Mouse (Mus musculus): ENCODE measurements at regions not wholly inside any gene's neighbourhood (a gene's known extent, or its start where the extent isn't known, plus 50 kb on each side); places are given as distances from the start of the nearest gene placed in this dataset.

GRCm38 (mm10) chr13:72848097-72848496 lies 219.5 kb downstream of the Irx2 start:
- H3K4me1 ChIP-seq (ENCODE audit: control insufficient read depth in 1 of 2, insufficient read depth in 2 of 2): no peaks in the 10 kb centered on the region
- no peaks in the 10 kb centered on the region for H3K79me2 ChIP-seq (replicated peaks; ENCODE audit: control insufficient read depth, extremely low read depth, insufficient read depth, poor library complexity, severe bottlenecking)
- TF ChIP-seq SMC3 (IDR thresholded peaks at IDR 0.05; ENCODE audit: low read depth, low read length) (no peak), POLR2AphosphoS2 (IDR thresholded peaks at IDR 0.05; ENCODE audit: low read depth, low read length) (no peak), EP300 (IDR thresholded peaks at IDR 0.05; ENCODE audit: low read length) (no peak), KAT2A (IDR thresholded peaks at IDR 0.05; ENCODE audit: insufficient replicate concordance, low read length) (no peak), USF2 (conservative IDR thresholded peaks at IDR 0.05; ENCODE audit: low read depth, low read length) (no peak), MYC (IDR thresholded peaks at IDR 0.05; ENCODE audit: low read depth, low read length) (no peak), E2F4 (IDR thresholded peaks at IDR 0.05; ENCODE audit: insufficient replicate concordance, low read depth, low read length) (no peak), RCOR1 (conservative IDR thresholded peaks at IDR 0.05; ENCODE audit: low read depth, low read length) (no peak), MEF2A (IDR thresholded peaks at IDR 0.05; ENCODE audit: borderline replicate concordance, low read depth, low read length) (no peak), ZC3H11A (IDR thresholded peaks at IDR 0.05; ENCODE audit: low read depth, low read length) (no peak), BHLHE40 (IDR thresholded peaks at IDR 0.05; ENCODE audit: low read depth, low read length) (no peak)
- in situ Hi-C loops (cut with MboI; ENCODE audit: low pct_ligation_motif_present, low pct_unique_long_range_greater_than_20kb, low sequenced_read_pairs) (no loop called here), dilution Hi-C loops (cut with MboI; ENCODE audit: extremely low pct_ligation_motif_present, extremely low pct_unique_long_range_greater_than_20kb, low sequenced_read_pairs) (no loop called here)
- H3K36me3 ChIP-seq (replicated peaks in 1 of 2; ENCODE audit: control insufficient read depth in 1 of 2, insufficient read depth in 1 of 2, low read length in 1 of 2): no peaks in the 10 kb centered on the region
- H3K27ac ChIP-seq (ENCODE audit: insufficient read depth, low read depth): no peak overlapping the region
- no peaks in the 10 kb centered on the region for H3K27me3 ChIP-seq (replicated peaks)
- no peak overlapping the region for H3K4me3 ChIP-seq (replicated peaks in 1 of 3; ENCODE audit: low read depth in 2 of 3, low read length in 2 of 3, poor library complexity in 1 of 3)
- H3K4me2 ChIP-seq (ENCODE audit: insufficient read depth, low read depth, poor library complexity, severe bottlenecking): no peak overlapping the region
- H3K9ac ChIP-seq (ENCODE audit: insufficient read depth, low read depth): no peak overlapping the region
- no peak for DNase-seq (ENCODE audit: extremely low read depth)
- peaks cover 60% of the 10 kb centered on the region for H3K9me3 ChIP-seq (replicated peaks; ENCODE audit: low read length)

- Histone ChIP-seq H3K27me3 (replicated peaks) (no peaks in the 10 kb centered on the region), H3K4me1 (ENCODE audit: control insufficient read depth in 1 of 2, insufficient read depth in 2 of 2) (no peaks in the 10 kb centered on the region), H3K36me3 (replicated peaks in 1 of 2; ENCODE audit: control insufficient read depth in 1 of 2, insufficient read depth in 1 of 2, low read length in 1 of 2) (no peaks in the 10 kb centered on the region), H3K27ac (ENCODE audit: insufficient read depth, low read depth) (no peak overlapping the region), H3K79me2 (replicated peaks; ENCODE audit: control insufficient read depth, extremely low read depth, insufficient read depth, poor library complexity, severe bottlenecking) (no peaks in the 10 kb centered on the region), H3K4me2 (ENCODE audit: insufficient read depth, low read depth, poor library complexity, severe bottlenecking) (no peak overlapping the region), H3K4me3 (replicated peaks in 1 of 3; ENCODE audit: low read depth in 2 of 3, low read length in 2 of 3, poor library complexity in 1 of 3) (no peak overlapping the region), H3K9ac (ENCODE audit: insufficient read depth, low read depth) (no peak overlapping the region), H3K9me3 (replicated peaks; ENCODE audit: low read length) (peaks cover 71% of the 10 kb centered on the region)
- in situ Hi-C loops (cut with MboI; ENCODE audit: low pct_ligation_motif_present, low pct_unique_long_range_greater_than_20kb, low sequenced_read_pairs): no loop called here
- no peak for TF ChIP-seq MAFK (IDR thresholded peaks at IDR 0.05; ENCODE audit: insufficient replicate concordance, low read length)
- no peak for TF ChIP-seq TCF12 (IDR thresholded peaks at IDR 0.05; ENCODE audit: low read depth, low read length)
- no peak for TF ChIP-seq UBTF (IDR thresholded peaks at IDR 0.05; ENCODE audit: low read depth, low read length)
- TF ChIP-seq RAD21 (IDR thresholded peaks at IDR 0.05; ENCODE audit: low read depth, low read length): no peak
- TF ChIP-seq USF2 (conservative IDR thresholded peaks at IDR 0.05; ENCODE audit: low read depth, low read length): no peak
- no peak for TF ChIP-seq ZMIZ1 (IDR thresholded peaks at IDR 0.05; ENCODE audit: low read depth, low read length)
- no peak for TF ChIP-seq ZKSCAN1 (IDR thresholded peaks at IDR 0.05; ENCODE audit: borderline replicate concordance, low read depth, low read length)
- no peak for TF ChIP-seq E2F4 (IDR thresholded peaks at IDR 0.05; ENCODE audit: insufficient replicate concordance, low read depth, low read length)
- TF ChIP-seq KAT2A (IDR thresholded peaks at IDR 0.05; ENCODE audit: insufficient replicate concordance, low read length): no peak
- TF ChIP-seq JUND (conservative IDR thresholded peaks at IDR 0.05; ENCODE audit: low read depth, low read length): no peak
- no peak for TF ChIP-seq RCOR1 (conservative IDR thresholded peaks at IDR 0.05; ENCODE audit: low read depth, low read length)
- no peak for DNase-seq (ENCODE audit: extremely low read depth)
- dilution Hi-C loops (cut with MboI; ENCODE audit: extremely low pct_ligation_motif_present, extremely low pct_unique_long_range_greater_than_20kb, low sequenced_read_pairs): no loop called here
Observed at GRCm38 (mm10) chr13:72849841-72850240, 221.2 kb downstream of the Irx2 start.

Measured in CH12.LX (cell line).